Mouse (Mus musculus) erythroblast, embryonic 14.5 days (primary cell): ENCODE data around the gene Mtnr1b. TPM values are rescaled to one million over a fixed set of nuclear protein-coding genes. Genes with fewer than 3 reads are reported as not detected.

Experiments
- H3K27me3 ChIP-seq: 2 replicates; pipeline ENCODE4 v1.6.1; 2012; ENCODE audit warnings: inconsistent platforms; ENCODE audit not compliant: control insufficient read depth
- H3K36me3 ChIP-seq: 2 replicates; pipeline ENCODE4 v1.6.1; 2012; ENCODE audit warnings: mild to moderate bottlenecking, inconsistent platforms; ENCODE audit not compliant: control insufficient read depth
- H3K4me1 ChIP-seq: 2 replicates; pipeline ENCODE4 v1.6.1; 2012; ENCODE audit warnings: inconsistent platforms; ENCODE audit not compliant: control insufficient read depth
- H3K4me3 ChIP-seq: replicated peaks from 2 replicates; pipeline ENCODE3; 2012; ENCODE audit warnings: moderate library complexity, mild to moderate bottlenecking, inconsistent platforms
- H3K9me3 ChIP-seq: 2 replicates; pipeline ENCODE4 v1.6.1; 2012; ENCODE audit warnings: low read length, inconsistent platforms, mixed read lengths; ENCODE audit not compliant: control insufficient read depth
- GATA1 ChIP-seq: IDR thresholded peaks from 2 replicates; pipeline ENCODE4 v1.6.1; 2012; ENCODE audit warnings: low read length, inconsistent platforms, mixed read lengths
- TAL1 ChIP-seq: IDR thresholded peaks from 3 replicates; pipeline ENCODE4 v1.6.1; 2012; ENCODE audit warnings: low read length, inconsistent platforms, mixed read lengths
- polyA plus RNA-seq: library from polyadenylated mRNA; stranded (reverse); fragments of >175 nt; gene quantifications from 2 replicates; pipeline ENCODE4 v1.2.3, GENCODE M21; 2012

The Mtnr1b gene
- polyA plus RNA-seq, 1 experiment = not detected

DNA sequence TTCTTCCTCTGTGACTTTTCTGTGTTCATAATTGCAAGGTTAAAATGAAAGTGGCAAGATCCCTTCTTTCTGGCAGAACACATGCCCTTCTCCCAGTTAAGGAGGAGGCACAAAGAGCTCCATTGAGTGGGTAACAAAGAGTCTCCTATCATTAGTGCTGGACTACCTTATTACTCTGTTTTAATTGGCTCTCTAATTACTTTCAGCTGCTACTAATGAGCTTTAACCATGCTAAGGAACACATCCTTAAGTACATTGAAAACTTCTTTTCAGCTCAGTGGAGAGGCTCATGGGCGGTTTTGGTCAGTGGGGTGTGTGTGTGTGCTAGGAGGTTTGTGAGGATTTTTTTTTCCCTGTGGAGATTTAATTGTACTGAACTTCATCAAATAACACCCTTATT lies 99.4 kb downstream of the Mtnr1b start:
- no peak overlapping the region for H3K4me3 ChIP-seq
- H3K4me1 ChIP-seq = no peaks in the 10 kb centered on the region
- H3K36me3 ChIP-seq = no peaks in the 10 kb centered on the region
- 0 out of 2 replicates have a peak, but pooled peaks cover 3% of the 10 kb centered on the region for H3K9me3 ChIP-seq
- H3K27me3 ChIP-seq = no peaks in the 10 kb centered on the region
- TF ChIP-seq TAL1 = no peak
- TF ChIP-seq GATA1 = no peak

Other genes with a start within 250 kb of the Mtnr1b start
- gene Deup1, start 246.6 kb downstream of the Mtnr1b start, polyA plus RNA-seq = 0.01 TPM in 1 of 2 replicates, not detected in the other
- 0.01 TPM in 2 replicates for gene Slc36a4, start 164.8 kb downstream of the Mtnr1b start, polyA plus RNA-seq